Mouse (Mus musculus): ENCODE measurements around the gene Ugt1a5. TPM values are rescaled to one million over a fixed set of nuclear protein-coding genes. Genes with fewer than 3 reads are reported as not detected.
"Not testable (repeated sequence)": the region's sequence is repeated elsewhere in the genome, so short reads cannot be mapped to it uniquely, and the experiment has no call there.

Ugt1a5 gene
- polyA plus RNA-seq, 1 experiment from 2014 or later: not detected

- H3K27ac ChIP-seq (replicated peaks); H3K27me3 ChIP-seq; H3K4me3 ChIP-seq; H3K4me2 ChIP-seq (replicated peaks); H3K36me3 ChIP-seq; H3K9ac ChIP-seq (replicated peaks); H3K9me3 ChIP-seq; ATAC-seq (replicated peaks); H3K4me1 ChIP-seq: not testable (repeated sequence)
- 55% methylated on average over 1 of the region's 1 CpGs for WGBS
Observed at GRCm38 (mm10) chr1:88140492-88140891, 25.3 kb upstream of the Ugt1a5 start.

- 1% methylated on average over 5 of the region's 5 CpGs for whole genome bisulfite sequencing
- H3K36me3 ChIP-seq; H3K4me1 ChIP-seq; H3K27me3 ChIP-seq; H3K9ac ChIP-seq (replicated peaks); H3K9me3 ChIP-seq; H3K4me2 ChIP-seq (replicated peaks); H3K27ac ChIP-seq (replicated peaks); H3K4me3 ChIP-seq: not testable (repeated sequence)
- 0 out of 2 replicates have a peak, but pooled peaks have one; percentile 19 for ATAC-seq (replicated peaks)
Observed at GRCm38 (mm10) chr1:88143966-88144675, 21.7 kb upstream of the Ugt1a5 start.

- WGBS: 74% methylated on average over 2 of the region's 2 CpGs
- ATAC-seq (replicated peaks); H3K4me3 ChIP-seq; H3K9ac ChIP-seq (replicated peaks); H3K36me3 ChIP-seq; H3K4me1 ChIP-seq; H3K9me3 ChIP-seq; H3K27ac ChIP-seq (replicated peaks); H3K27me3 ChIP-seq; H3K4me2 ChIP-seq (replicated peaks): not testable (repeated sequence)
Observed at GRCm38 (mm10) chr1:88145278-88145677, 20.5 kb upstream of the Ugt1a5 start.

GRCm38 (mm10) chr1:88150133-88150532 lies 15.7 kb upstream of the Ugt1a5 start:
- not testable (repeated sequence) for H3K4me1 ChIP-seq; H3K9me3 ChIP-seq; H3K27me3 ChIP-seq; ATAC-seq (replicated peaks); H3K4me2 ChIP-seq (replicated peaks); H3K4me3 ChIP-seq; H3K9ac ChIP-seq (replicated peaks); H3K27ac ChIP-seq (replicated peaks); H3K36me3 ChIP-seq
- 94% methylated on average over 2 of the region's 2 CpGs for WGBS

- Histone ChIP-seq H3K9ac (replicated peaks) (no peak overlapping the region), H3K4me1 (no peaks in the 10 kb centered on the region), H3K4me3 (no peak overlapping the region), H3K36me3 (no peaks in the 10 kb centered on the region), H3K27me3 (no peaks in the 10 kb centered on the region), H3K4me2 (replicated peaks) (no peak overlapping the region), H3K9me3 (no peaks in the 10 kb centered on the region), H3K27ac (replicated peaks) (no peak overlapping the region)
- no peak for ATAC-seq (replicated peaks)
- 89% methylated on average over 2 of the region's 2 CpGs for WGBS
Observed at GRCm38 (mm10) chr1:88158430-88158829, 7.4 kb upstream of the Ugt1a5 start.

- not testable (repeated sequence) for H3K4me1 ChIP-seq; H3K27ac ChIP-seq (replicated peaks); ATAC-seq (replicated peaks); H3K4me3 ChIP-seq; H3K4me2 ChIP-seq (replicated peaks); H3K9ac ChIP-seq (replicated peaks); H3K9me3 ChIP-seq; H3K36me3 ChIP-seq; H3K27me3 ChIP-seq
- 96% methylated on average over 6 of the region's 7 CpGs for WGBS
Observed at GRCm38 (mm10) chr1:88172190-88172589, 6.4 kb downstream of the Ugt1a5 start.

GRCm38 (mm10) chr1:88179657-88180056 lies 13.8 kb downstream of the Ugt1a5 start:
- H3K9me3 ChIP-seq: 0 out of 2 replicates have a peak, but pooled peaks cover 5% of the 10 kb centered on the region
- H3K4me1 ChIP-seq: no peaks in the 10 kb centered on the region
- no peak overlapping the region for H3K4me2 ChIP-seq (replicated peaks)
- ATAC-seq (replicated peaks): no peak
- H3K9ac ChIP-seq (replicated peaks): no peak overlapping the region
- no peak overlapping the region for H3K4me3 ChIP-seq
- 92% methylated on average over 1 of the region's 1 CpGs for WGBS
- H3K36me3 ChIP-seq: no peaks in the 10 kb centered on the region
- H3K27ac ChIP-seq (replicated peaks): no peak overlapping the region
- no peaks in the 10 kb centered on the region for H3K27me3 ChIP-seq

- WGBS: 89% methylated on average over 5 of the region's 5 CpGs
- Histone ChIP-seq H3K4me3 (no peak overlapping the region), H3K4me1 (no peaks in the 10 kb centered on the region), H3K36me3 (no peaks in the 10 kb centered on the region), H3K9me3 (no peaks in the 10 kb centered on the region), H3K27ac (replicated peaks) (no peak overlapping the region), H3K27me3 (no peaks in the 10 kb centered on the region), H3K4me2 (replicated peaks) (no peak overlapping the region), H3K9ac (replicated peaks) (no peak overlapping the region)
- no peak for ATAC-seq (replicated peaks)
Observed at GRCm38 (mm10) chr1:88186325-88186935, 20.6 kb downstream of the Ugt1a5 start.

GRCm38 (mm10) chr1:88192136-88192535 lies 26.3 kb downstream of the Ugt1a5 start:
- ATAC-seq (replicated peaks): no peak
- Histone ChIP-seq H3K9ac (replicated peaks) (no peak overlapping the region), H3K4me2 (replicated peaks) (no peak overlapping the region), H3K4me1 (no peaks in the 10 kb centered on the region), H3K27me3 (no peaks in the 10 kb centered on the region), H3K27ac (replicated peaks) (no peak overlapping the region), H3K9me3 (no peaks in the 10 kb centered on the region), H3K36me3 (no peaks in the 10 kb centered on the region), H3K4me3 (no peak overlapping the region)
- WGBS: 74% methylated on average over 3 of the region's 3 CpGs

- ATAC-seq (replicated peaks): no peak
- H3K9ac ChIP-seq (replicated peaks): no peak overlapping the region
- no peaks in the 10 kb centered on the region for H3K9me3 ChIP-seq
- WGBS: 94% methylated on average over 1 of the region's 1 CpGs
- no peak overlapping the region for H3K27ac ChIP-seq (replicated peaks)
- no peaks in the 10 kb centered on the region for H3K36me3 ChIP-seq
- no peak overlapping the region for H3K4me3 ChIP-seq
- H3K4me1 ChIP-seq: no peaks in the 10 kb centered on the region
- no peak overlapping the region for H3K4me2 ChIP-seq (replicated peaks)
- H3K27me3 ChIP-seq: no peaks in the 10 kb centered on the region
Observed at GRCm38 (mm10) chr1:88195687-88196086, 29.9 kb downstream of the Ugt1a5 start.

- Histone ChIP-seq H3K4me3 (no peak overlapping the region), H3K9me3 (no peaks in the 10 kb centered on the region), H3K4me1 (no peaks in the 10 kb centered on the region), H3K27ac (replicated peaks) (no peak overlapping the region), H3K9ac (replicated peaks) (no peak overlapping the region), H3K27me3 (no peaks in the 10 kb centered on the region), H3K36me3 (no peaks in the 10 kb centered on the region), H3K4me2 (replicated peaks) (no peak overlapping the region)
- 76% methylated on average over 3 of the region's 3 CpGs for WGBS
- ATAC-seq (replicated peaks): no peak
Observed at GRCm38 (mm10) chr1:88197443-88197842, 31.6 kb downstream of the Ugt1a5 start.

GRCm38 (mm10) chr1:88199996-88200395 lies 34.2 kb downstream of the Ugt1a5 start:
- H3K4me1 ChIP-seq: peaks cover 1% of the 10 kb centered on the region; the same call in 1 of the 2 replicates
- H3K9me3 ChIP-seq: no peaks in the 10 kb centered on the region
- H3K9ac ChIP-seq (replicated peaks): no peak overlapping the region
- no peak overlapping the region for H3K27ac ChIP-seq (replicated peaks)
- no peaks in the 10 kb centered on the region for H3K27me3 ChIP-seq
- H3K4me3 ChIP-seq: no peak overlapping the region
- no peak for ATAC-seq (replicated peaks)
- no peak overlapping the region for H3K4me2 ChIP-seq (replicated peaks)
- H3K36me3 ChIP-seq: 0 out of 2 replicates have a peak, but pooled peaks cover 3% of the 10 kb centered on the region
- 81% methylated on average over 2 of the region's 2 CpGs for WGBS

- ATAC-seq (replicated peaks): no peak
- 0 out of 2 replicates have a peak, but pooled peaks cover 3% of the 10 kb centered on the region for H3K36me3 ChIP-seq
- H3K9ac ChIP-seq (replicated peaks): no peak within 1 kb of the TSS
- no peak within 1 kb of the TSS for H3K27ac ChIP-seq (replicated peaks)
- peaks cover 6% of the 10 kb centered on the region; the same call in 1 of the 2 replicates for H3K4me1 ChIP-seq
- H3K4me3 ChIP-seq: no peak within 1 kb of the TSS
- H3K27me3 ChIP-seq: no peaks in the 10 kb centered on the region
- no peaks in the 10 kb centered on the region for H3K9me3 ChIP-seq
- H3K4me2 ChIP-seq (replicated peaks): no peak within 1 kb of the TSS
- 84% methylated on average over 7 of the region's 7 CpGs for WGBS
Observed at GRCm38 (mm10) chr1:88200456-88200855, 34.6 kb downstream of the Ugt1a5 start, which contains the start of gene Ugt1a2. TSS of gene Ugt1a2 (plus strand) at chr1:88200601.

All from forebrain, embryonic 15.5 days (tissue).